Comparison of ENCODE assay signal across 17 mouse cellular contexts in genomic region chr12:83233651-83234050, GRCm38 (mm10).
DNase-seq lines count a peak whose midpoint lies in the region; TF ChIP-seq lines count a peak whose summit lies in the region.
"Had no signal": no experiment of that assay in that cellular context is flagged by ENCODE, and none has a peak within 500 bp of the region (broad histone marks: within the 10 kb centered on the region; RNA-seq: fewer than 3 reads in every experiment).

No protein-coding gene starts in this region.

- no peaks in the 10 kb centered on the region for H3K36me3 ChIP-seq in kidney, adult 2 months (ENCODE audit: control insufficient read depth, insufficient read depth, low read length)
- H3K36me3 ChIP-seq: embryonic facial prominence, embryonic 15.5 days; limb, embryonic 10.5 days; liver, embryonic 13.5 days; stomach, embryonic 15.5 days had no signal

- TF ChIP-seq CTCF in kidney, adult 2 months (conservative IDR thresholded peaks at IDR 0.05; ENCODE audit: insufficient read depth, insufficient read length, low read depth, low read length) = no peak

- no peak overlapping the region for H3K4me3 ChIP-seq in kidney, adult 2 months (ENCODE audit: insufficient read depth, low read depth, low read length)
- H3K4me3 ChIP-seq: embryonic facial prominence, embryonic 15.5 days; forebrain, embryonic 13.5 days; limb, embryonic 10.5 days; liver, embryonic 13.5 days; stomach, embryonic 15.5 days had no signal

- no peaks in the 10 kb centered on the region for H3K4me1 ChIP-seq in kidney, adult 2 months (ENCODE audit: control insufficient read depth, insufficient read depth, low read length)
- H3K4me1 ChIP-seq: embryonic facial prominence, embryonic 15.5 days; forebrain, embryonic 13.5 days; liver, embryonic 13.5 days; stomach, embryonic 15.5 days had no signal

- no peak for TF ChIP-seq POLR2A in kidney, adult 2 months (IDR thresholded peaks at IDR 0.05; ENCODE audit: low read depth, low read length)

- H3K27ac ChIP-seq in kidney, adult 2 months (ENCODE audit: insufficient read depth, low read depth, low read length) = no peak overlapping the region
- H3K27ac ChIP-seq: embryonic facial prominence, embryonic 15.5 days; forebrain, embryonic 13.5 days; hindbrain, embryonic 14.5 days; limb, embryonic 10.5 days; liver, embryonic 13.5 days; stomach, embryonic 15.5 days had no signal

- 51% methylated on average over 7 of the region's 7 CpGs for WGBS in kidney, adult 2 months

- no peaks in the 10 kb centered on the region for H3K27me3 ChIP-seq in kidney, adult 2 months (replicated peaks; ENCODE audit: control insufficient read depth, insufficient read depth, low read length)
- H3K27me3 ChIP-seq: CH12.LX; embryonic facial prominence, embryonic 15.5 days; forebrain, embryonic 13.5 days; liver, embryonic 13.5 days; stomach, embryonic 15.5 days had no signal

- intact Hi-C loops in heart, postnatal 14 days (cut with DNase I) = no loop called here

- DNase-seq in adrenal gland, postnatal 10 days = peak; percentile 10
- DNase-seq in adrenal gland, adult (ENCODE audit: inconsistent age in 2 of 2, low spot score in 1 of 2) = no peak
- DNase-seq in kidney, adult 2 months = peak; percentile 19
- DNase-seq in kidney, postnatal 14 days = no peak
- DNase-seq in heart, adult 9 months (ENCODE audit: low spot score in 2 of 2) = peak; percentile 30 to 59
- DNase-seq in heart, postnatal 14 days = peak; percentile 31 to 61
- DNase-seq in ovary, postnatal 36 days (ENCODE audit: low spot score) = no peak
- DNase-seq in right cerebral cortex, postnatal 14 days = no peak
- DNase-seq: gastrocnemius, postnatal 25 days; liver, embryonic 13.5 days; lung, postnatal 10 days had no signal

Comparison
In these comparisons a context has a peak if more than half of its experiments do, and no peak if none do; other contexts are left out.
1. DNase-seq: peak in adrenal gland, postnatal 10 days (single experiment), kidney, adult 2 months (single experiment), heart, adult 9 months (2 of 2) and heart, postnatal 14 days (2 of 2); none in adrenal gland, adult (0 of 2), kidney, postnatal 14 days (single experiment), ovary, postnatal 36 days (single experiment) and right cerebral cortex, postnatal 14 days (single experiment).